Mouse (Mus musculus): Measurements from ENCODE around the gene Pdcd4.
"Not testable (repeated sequence)": the region's sequence is repeated elsewhere in the genome, so short reads cannot be mapped to it uniquely, and the experiment has no call there.

The Pdcd4 gene

DNA sequence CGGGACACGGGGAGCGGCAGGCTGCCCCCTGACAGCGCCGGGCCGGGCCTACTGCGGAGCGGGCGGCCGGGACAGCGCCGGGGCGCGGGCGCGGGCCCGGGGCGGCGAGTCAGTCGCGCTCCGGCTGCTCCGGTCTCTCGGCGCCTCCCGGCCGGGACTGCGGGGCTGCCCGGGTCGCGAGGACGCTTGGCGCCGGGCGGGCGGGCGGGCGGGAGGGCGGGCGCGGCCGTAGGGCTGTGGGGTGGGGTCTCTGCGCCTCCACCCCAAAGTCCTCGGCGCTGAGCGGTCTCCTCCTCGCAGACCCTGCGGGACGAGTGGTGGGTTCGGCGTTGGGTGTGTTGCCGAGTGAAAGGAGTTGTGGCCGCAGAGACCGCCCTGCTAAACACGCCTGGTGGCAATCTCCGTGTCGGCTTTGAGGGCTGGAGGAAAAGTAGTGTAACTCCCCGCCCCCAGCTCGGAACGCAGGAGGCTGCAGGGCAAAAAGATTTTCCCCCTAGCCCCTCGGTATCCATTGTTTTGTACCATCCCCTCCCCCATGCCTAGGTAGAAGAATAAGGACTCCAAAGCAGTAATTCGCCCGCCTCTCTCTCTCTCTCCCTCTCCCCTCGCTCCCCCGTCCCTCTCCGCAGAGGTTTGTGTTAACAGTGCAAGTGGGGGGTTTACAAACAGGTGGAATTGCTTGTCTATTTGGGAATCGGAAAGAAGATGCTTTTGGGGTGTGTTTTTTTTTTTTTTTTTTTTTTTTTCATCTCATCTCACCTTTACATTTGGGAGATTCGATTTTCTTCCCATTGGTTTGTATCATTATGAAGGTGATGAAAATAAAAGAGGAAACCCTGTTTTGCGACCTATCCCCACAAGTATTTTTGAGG lies 53.4 kb downstream of the Pdcd4 start:
- peak; percentile 31 to 49 for DNase-seq (ENCODE audit: low spot score in 2 of 2)

GRCm38 (mm10) chr19:53957513-53957912 lies 65.5 kb downstream of the Pdcd4 start:
- no peak for DNase-seq (ENCODE audit: low spot score in 2 of 2)

- DNase-seq (ENCODE audit: low spot score in 2 of 2) = no peak
Measured at GRCm38 (mm10) chr19:53962511-53962910, 70.5 kb downstream of the Pdcd4 start.

DNA sequence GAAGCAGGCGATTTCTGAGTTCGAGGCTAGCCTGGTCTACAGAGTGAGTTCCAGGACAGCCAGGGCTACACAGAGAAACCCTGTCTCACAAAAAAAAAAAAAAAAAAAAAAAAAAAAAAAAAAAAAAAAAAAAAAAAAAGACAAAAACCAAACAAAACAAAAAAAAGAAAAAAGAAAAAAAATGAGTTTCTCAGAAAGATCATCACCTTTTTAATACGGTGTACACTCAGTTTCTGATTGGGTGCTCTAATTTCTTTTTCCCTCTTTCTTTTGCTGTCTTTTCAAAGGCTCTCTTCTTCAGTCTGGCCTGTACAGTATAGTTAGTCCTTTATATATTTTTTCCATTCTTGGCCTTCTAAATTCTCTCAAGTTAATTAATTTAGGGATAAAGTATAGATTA lies 72.3 kb downstream of the Pdcd4 start:
- not testable (repeated sequence) for DNase-seq (ENCODE audit: low spot score in 2 of 2)

- no peak for DNase-seq (ENCODE audit: low spot score in 2 of 2)
Measured at GRCm38 (mm10) chr19:53964910-53965633, 73.0 kb downstream of the Pdcd4 start.

GRCm38 (mm10) chr19:53969226-53969625 lies 77.2 kb downstream of the Pdcd4 start:
- no peak for DNase-seq (ENCODE audit: low spot score in 2 of 2)

DNA sequence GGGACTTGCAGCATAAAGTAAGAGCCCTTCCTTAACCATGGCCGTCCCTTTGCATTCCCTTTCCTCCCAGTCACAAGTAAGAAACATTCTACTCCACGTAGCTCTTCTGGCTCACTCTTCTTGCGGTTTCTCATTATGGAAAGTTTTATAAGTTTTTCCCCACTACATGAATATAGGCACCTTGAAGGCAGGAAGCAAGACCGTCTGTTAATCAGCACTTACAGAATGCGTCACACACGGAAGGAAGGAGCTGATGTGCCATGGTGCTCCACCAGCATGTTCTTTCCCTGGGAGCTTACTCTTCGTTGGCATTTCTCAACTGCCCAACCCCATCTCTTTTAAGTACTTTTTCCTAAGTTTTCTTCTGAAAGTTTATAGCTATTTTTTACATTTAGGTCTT lies 79.9 kb downstream of the Pdcd4 start:
- DNase-seq (ENCODE audit: low spot score in 2 of 2) = no peak

GRCm38 (mm10) chr19:53973656-53974055 lies 81.6 kb downstream of the Pdcd4 start:
- no peak for DNase-seq (ENCODE audit: low spot score in 2 of 2)
